Mouse (Mus musculus) central nervous system, embryonic 11.5 days (tissue): Measurements from ENCODE around the gene Nlgn2. TPM values are rescaled to one million over a fixed set of nuclear protein-coding genes. Genes with fewer than 3 reads are reported as not detected.

Experiments
- polyA plus RNA-seq: library from polyadenylated mRNA; depleted of rRNA; stranded (reverse); fragments of >200 nt; gene quantifications from 2 replicates; pipeline ENCODE4 v1.2.3, GENCODE M21; 2012; rRNA removed

Nlgn2 gene
- polyA plus RNA-seq = 70.3 and 84.9 TPM in 2 replicates

GRCm38 (mm10) chr11:69837604-69837951 is at the start of gene Nlgn2:
TSS of gene Nlgn2 (minus strand) at chr11:69837784.

GRCm38 (mm10) chr11:69880853-69881603 is 43.4 kb upstream of the Nlgn2 start, which contains the start of gene Kctd11:
TSS of gene Kctd11 (minus strand) at chr11:69881406.

GRCm38 (mm10) chr11:69877878-69878277 is 40.3 kb upstream of the Nlgn2 start, which contains the start of gene Tmem95:
TSS of gene Tmem95 (minus strand) at chr11:69878018.

GRCm38 (mm10) chr11:69858113-69858998 is 20.8 kb upstream of the Nlgn2 start, which contains the start of gene Tnk1:
TSS of gene Tnk1 (minus strand) at chr11:69858730.

GRCm38 (mm10) chr11:69846198-69846680 is 8.7 kb upstream of the Nlgn2 start, which contains the start of gene Plscr3:
TSS of gene Plscr3 (plus strand) at chr11:69846376.

GRCm38 (mm10) chr11:69837952-69838713 is 549 bp upstream of the Nlgn2 start, which contains the start of gene Tmem256:
TSS of gene Tmem256 (plus strand) at chr11:69838514.

GRCm38 (mm10) chr11:69822080-69822479 is 15.5 kb downstream of the Nlgn2 start, which contains the start of gene Spem1:
TSS of gene Spem1 (minus strand) at chr11:69822180.

GRCm38 (mm10) chr11:69818365-69818764 is 19.2 kb downstream of the Nlgn2 start, which contains the start of gene Spem2:
TSS of gene Spem2 (minus strand) at chr11:69818465.

GRCm38 (mm10) chr11:69815155-69815554 is 22.4 kb downstream of the Nlgn2 start, which contains the start of gene Gm39566:
TSS of gene Gm39566 (minus strand) at chr11:69815298.

GRCm38 (mm10) chr11:69804972-69805909 is 32.3 kb downstream of the Nlgn2 start, which contains the start of gene Tmem102:
TSS of gene Tmem102 (minus strand) at chr11:69805624.

GRCm38 (mm10) chr11:69801379-69801977 is 36.1 kb downstream of the Nlgn2 start, which contains the start of gene Fgf11:
TSS of gene Fgf11 (minus strand) at chr11:69801857.

GRCm38 (mm10) chr11:69795168-69795982 is 42.2 kb downstream of the Nlgn2 start, which contains the start of gene Chrnb1:
TSS of gene Chrnb1 (minus strand) at chr11:69795943.

Other genes with a start within 250 kb of the Nlgn2 start
- 11.4 and 13.4 TPM in 2 replicates for gene Atp1b2, start 231.8 kb downstream of the Nlgn2 start, polyA plus RNA-seq
- 0.86 and 1.6 TPM in 2 replicates for gene Shbg, start 219.9 kb downstream of the Nlgn2 start, polyA plus RNA-seq
- gene Sat2, start 215.8 kb downstream of the Nlgn2 start, polyA plus RNA-seq = 14.8 and 16.0 TPM in 2 replicates
- 126 and 156 TPM in 2 replicates for gene Fxr2, start 204.8 kb downstream of the Nlgn2 start, polyA plus RNA-seq
- 0.12 and 0.22 TPM in 2 replicates for gene Sox15, start 182.5 kb downstream of the Nlgn2 start, polyA plus RNA-seq
- gene Mpdu1, start 175.1 kb downstream of the Nlgn2 start, polyA plus RNA-seq = 97.0 and 101 TPM in 2 replicates
- 4.7 and 9.4 TPM in 2 replicates for gene Cd68, start 171.6 kb downstream of the Nlgn2 start, polyA plus RNA-seq
- gene Eif4a1, start 165.4 kb downstream of the Nlgn2 start, polyA plus RNA-seq = 1,301 and 1,419 TPM in 2 replicates
- 92.5 and 186 TPM in 2 replicates for gene Senp3, start 155.7 kb downstream of the Nlgn2 start, polyA plus RNA-seq
- gene Tnfsf13, start 152.0 kb downstream of the Nlgn2 start, polyA plus RNA-seq = 0.29 and 0.97 TPM in 2 replicates
- gene Tnfsf12, start 141.9 kb downstream of the Nlgn2 start, polyA plus RNA-seq = 4.4 and 4.9 TPM in 2 replicates
- gene Tnfsfm13, start 141.7 kb downstream of the Nlgn2 start, polyA plus RNA-seq = 1.7 and 2.3 TPM in 2 replicates
- 48.6 and 79.6 TPM in 2 replicates for gene Polr2a, start 79.1 kb downstream of the Nlgn2 start, polyA plus RNA-seq
- 0.16 and 0.30 TPM in 2 replicates for gene Slc35g3, start 75.8 kb downstream of the Nlgn2 start, polyA plus RNA-seq
- 4.7 and 5.0 TPM in 2 replicates for gene Zbtb4, start 71.9 kb downstream of the Nlgn2 start, polyA plus RNA-seq
- 1.7 and 15.7 TPM in 2 replicates for gene Chrnb1, start 41.8 kb downstream of the Nlgn2 start, polyA plus RNA-seq
- 4.7 and 7.5 TPM in 2 replicates for gene Fgf11, start 35.9 kb downstream of the Nlgn2 start, polyA plus RNA-seq
- gene Tmem102, start 32.2 kb downstream of the Nlgn2 start, polyA plus RNA-seq = 0.19 and 0.27 TPM in 2 replicates
- not detected in 2 replicates for gene Gm39566, start 22.5 kb downstream of the Nlgn2 start, polyA plus RNA-seq
- gene Spem2, start 19.3 kb downstream of the Nlgn2 start, polyA plus RNA-seq = not detected in 2 replicates
- 0.80 and 0.86 TPM in 2 replicates for gene Spem1, start 15.6 kb downstream of the Nlgn2 start, polyA plus RNA-seq
- gene Tmem256, start 730 bp upstream of the Nlgn2 start, polyA plus RNA-seq = 137 and 187 TPM in 2 replicates
- gene Plscr3, start 8.6 kb upstream of the Nlgn2 start, polyA plus RNA-seq = 60.2 and 99.9 TPM in 2 replicates
- 0.25 and 0.65 TPM in 2 replicates for gene Tnk1, start 20.9 kb upstream of the Nlgn2 start, polyA plus RNA-seq
- gene Tmem95, start 40.2 kb upstream of the Nlgn2 start, polyA plus RNA-seq = not detected in 2 replicates
- gene Kctd11, start 43.6 kb upstream of the Nlgn2 start, polyA plus RNA-seq = 2.3 and 2.9 TPM in 2 replicates
- gene Acap1, start 57.8 kb upstream of the Nlgn2 start, polyA plus RNA-seq = 2.0 and 2.4 TPM in 2 replicates
- gene 2810408A11Rik, start 63.2 kb upstream of the Nlgn2 start, polyA plus RNA-seq = 10.4 and 14.1 TPM in 2 replicates
- 86.7 and 121 TPM in 2 replicates for gene Neurl4, start 63.3 kb upstream of the Nlgn2 start, polyA plus RNA-seq
- gene Gps2, start 76.1 kb upstream of the Nlgn2 start, polyA plus RNA-seq = 71.0 and 88.1 TPM in 2 replicates
- gene Eif5a, start 84.2 kb upstream of the Nlgn2 start, polyA plus RNA-seq = 1,164 and 1,181 TPM in 2 replicates
- 23.1 and 36.5 TPM in 2 replicates for gene Ybx2, start 98.0 kb upstream of the Nlgn2 start, polyA plus RNA-seq
- 10.3 and 24.4 TPM in 2 replicates for gene Slc2a4, start 110.4 kb upstream of the Nlgn2 start, polyA plus RNA-seq
- 2.3 and 5.7 TPM in 2 replicates for gene Cldn7, start 127.0 kb upstream of the Nlgn2 start, polyA plus RNA-seq
- 88.4 and 139 TPM in 2 replicates for gene Ctdnep1, start 143.4 kb upstream of the Nlgn2 start, polyA plus RNA-seq
- gene Elp5, start 144.7 kb upstream of the Nlgn2 start, polyA plus RNA-seq = 112 and 147 TPM in 2 replicates
- 303 and 380 TPM in 2 replicates for gene Gabarap, start 153.4 kb upstream of the Nlgn2 start, polyA plus RNA-seq
- 66.5 and 98.1 TPM in 2 replicates for gene Phf23, start 158.0 kb upstream of the Nlgn2 start, polyA plus RNA-seq
- gene Dvl2, start 162.8 kb upstream of the Nlgn2 start, polyA plus RNA-seq = 32.7 and 40.0 TPM in 2 replicates
- gene Acadvl, start 177.6 kb upstream of the Nlgn2 start, polyA plus RNA-seq = 32.6 and 38.6 TPM in 2 replicates
- 71.2 and 101 TPM in 2 replicates for gene Dlg4, start 179.2 kb upstream of the Nlgn2 start, polyA plus RNA-seq
- 1.4 TPM in 2 replicates for gene Asgr1, start 216.3 kb upstream of the Nlgn2 start, polyA plus RNA-seq